Mouse (Mus musculus) heart, postnatal 0 days (tissue): ENCODE results near the gene Tmem106c.

ENCODE experiments used
- CTCF ChIP-seq: IDR thresholded peaks from 2 replicates; pipeline ENCODE4 v1.5.1; 2016; ENCODE audit warnings: antibody characterized with exemption, control low read depth, low read depth
- EP300 ChIP-seq: IDR thresholded peaks from 2 replicates; pipeline ENCODE4 v1.6.1; 2016; ENCODE audit warnings: antibody characterized with exemption, low read depth

- TF ChIP-seq CTCF (no peak), EP300 (no peak)
These were observed 19.0 kb upstream of the Tmem106c start for GRCm38 (mm10) chr15:97944919-97945574.
